Mouse (Mus musculus) testis, adult 2 months (tissue): ENCODE data around the gene Abl1.

ENCODE experiments used
- CTCF ChIP-seq: fragments of 200-500 bp; IDR thresholded peaks from 2 replicates; pipeline ENCODE4 v1.5.1; 2012; ENCODE audit warnings: low read depth, mild to moderate bottlenecking, inconsistent platforms, low read length, moderate library complexity; ENCODE audit not compliant: control insufficient read depth, insufficient read depth, insufficient replicate concordance
- POLR2A ChIP-seq: fragments of 200-500 bp; IDR thresholded peaks from 2 replicates; pipeline ENCODE4 v1.6.1; 2012; ENCODE audit warnings: low read depth, mild to moderate bottlenecking, inconsistent platforms, low read length, moderate library complexity; ENCODE audit not compliant: control insufficient read depth

DNA sequence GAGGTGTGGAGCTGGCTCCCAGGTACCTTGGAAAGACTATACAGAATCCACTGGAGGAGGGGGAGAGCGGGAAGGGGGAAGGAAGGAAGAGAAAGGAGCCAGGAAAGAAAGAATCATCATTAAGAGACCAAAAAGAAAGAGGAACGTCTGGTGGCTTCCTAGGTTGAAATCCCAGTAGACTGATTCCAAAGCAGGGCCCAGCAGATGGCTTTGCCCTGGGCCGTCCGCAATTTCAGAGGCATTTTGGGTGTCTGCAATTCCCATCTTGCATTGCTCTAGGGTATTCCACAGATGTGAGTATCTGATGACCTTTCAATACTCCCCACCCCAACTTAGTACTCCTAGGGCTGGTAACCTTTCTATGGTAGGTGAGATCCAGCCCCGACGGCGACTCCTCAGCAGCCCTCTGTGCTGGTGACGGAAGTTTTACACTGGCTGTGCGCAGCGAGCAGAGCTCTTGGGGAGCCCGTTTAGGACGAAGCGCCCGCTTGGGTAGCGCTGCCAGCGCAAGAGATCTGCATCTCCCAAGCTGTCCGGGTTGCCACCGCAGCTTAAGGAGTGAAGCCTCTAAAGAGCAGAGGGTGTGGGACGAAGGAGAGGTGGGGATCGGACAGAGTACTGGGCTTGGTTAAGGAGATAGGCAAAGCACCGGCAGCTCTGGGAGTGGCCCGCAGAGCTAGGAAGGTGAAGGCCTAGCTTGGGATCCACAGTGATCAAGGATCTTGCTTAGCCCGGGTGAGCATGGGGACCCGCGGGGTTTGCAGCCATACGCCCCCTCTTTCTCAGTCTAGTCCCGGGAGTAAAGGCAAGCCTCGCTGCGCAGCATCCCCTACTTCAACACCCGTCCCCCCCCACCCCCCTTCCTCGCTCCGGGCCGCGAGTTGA lies 49.4 kb upstream of the Abl1 start:
- TF ChIP-seq CTCF = no peak
- TF ChIP-seq POLR2A = no peak
